Mouse (Mus musculus): ENCODE results near the gene Zic5. TPM values are rescaled to one million over a fixed set of nuclear protein-coding genes. Genes with fewer than 3 reads are reported as not detected.
"Not testable (repeated sequence)": the region's sequence is repeated elsewhere in the genome, so short reads cannot be mapped to it uniquely, and the experiment has no call there.

Gene Zic5
- polyA plus RNA-seq, 1 experiment from 2014 or later = 14.3 TPM

DNA sequence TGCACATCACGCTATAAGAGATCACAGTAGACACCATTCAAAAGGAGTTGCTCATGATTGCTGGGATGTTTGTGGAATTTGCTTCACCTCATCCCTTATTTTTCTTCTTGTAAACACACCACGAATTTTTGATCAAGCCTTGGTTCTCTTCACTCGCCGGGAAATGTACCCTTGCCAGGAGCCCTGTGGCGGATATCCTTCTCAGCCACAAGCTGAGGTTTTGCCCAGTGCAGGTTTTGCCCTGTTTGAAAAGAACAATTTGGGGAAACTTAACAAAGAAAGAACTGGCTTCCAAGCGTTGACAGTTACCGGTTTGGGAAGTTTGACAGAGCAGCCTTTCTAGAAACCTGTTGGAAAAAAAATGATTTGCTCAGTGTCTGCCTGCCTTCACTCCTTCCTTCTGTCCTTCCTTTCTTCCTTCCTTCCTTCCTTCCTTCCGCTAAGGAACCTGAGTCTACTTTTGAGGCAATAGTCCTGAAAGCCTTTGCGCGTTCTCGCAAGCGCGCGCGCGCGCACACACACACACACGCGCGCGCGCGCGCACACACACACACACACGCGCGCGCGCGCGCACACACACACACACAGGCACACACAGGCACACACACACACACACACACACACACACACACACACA, 6.1 kb upstream of the Zic5 start:
- WGBS = 10% methylated on average over 23 of the region's 31 CpGs
- peak overlapping the region; percentile 5; the same call in 1 of the 2 replicates for H3K4me3 ChIP-seq
- ATAC-seq (ENCODE audit: low FRiP score, low read depth) = no peak
- H3K9ac ChIP-seq = no peak overlapping the region
- no peaks in the 10 kb centered on the region for H3K36me3 ChIP-seq
- H3K4me2 ChIP-seq (replicated peaks) = peak overlapping the region; percentile 73; the same call in 1 of the 2 replicates
- peaks cover 34% of the 10 kb centered on the region for H3K4me1 ChIP-seq
- H3K27me3 ChIP-seq (replicated peaks) = peaks cover 84% of the 10 kb centered on the region
- H3K27ac ChIP-seq = no peak overlapping the region
- no peaks in the 10 kb centered on the region for H3K9me3 ChIP-seq

- Histone ChIP-seq H3K36me3 (no peaks in the 10 kb centered on the region), H3K4me2 (replicated peaks) (peak overlapping the region; percentile 51), H3K9me3 (no peaks in the 10 kb centered on the region), H3K4me3 (0 out of 2 replicates have a peak overlapping the region, but pooled peaks have one; percentile 5), H3K27ac (no peak overlapping the region), H3K9ac (0 out of 2 replicates have a peak overlapping the region, but pooled peaks have one; percentile 13), H3K4me1 (peaks cover 31% of the 10 kb centered on the region), H3K27me3 (replicated peaks) (peaks cover 83% of the 10 kb centered on the region)
- WGBS = 3% methylated on average over 28 of the region's 28 CpGs
- ATAC-seq (ENCODE audit: low FRiP score, low read depth) = no peak
These were observed 3.7 kb upstream of the Zic5 start for GRCm38 (mm10) chr14:122468971-122469755.

- Histone ChIP-seq H3K27ac (no peak overlapping the region), H3K9me3 (no peaks in the 10 kb centered on the region), H3K4me3 (0 out of 2 replicates have a peak overlapping the region, but pooled peaks have one; percentile 5), H3K27me3 (replicated peaks) (peaks cover 85% of the 10 kb centered on the region), H3K4me2 (replicated peaks) (peak overlapping the region; percentile 51), H3K36me3 (no peaks in the 10 kb centered on the region), H3K9ac (0 out of 2 replicates have a peak overlapping the region, but pooled peaks have one; percentile 27), H3K4me1 (peaks cover 33% of the 10 kb centered on the region)
- no peak for ATAC-seq (ENCODE audit: low FRiP score, low read depth)
- 7% methylated on average over 23 of the region's 23 CpGs for WGBS
These were observed 2.7 kb upstream of the Zic5 start for GRCm38 (mm10) chr14:122467926-122468841.

DNA sequence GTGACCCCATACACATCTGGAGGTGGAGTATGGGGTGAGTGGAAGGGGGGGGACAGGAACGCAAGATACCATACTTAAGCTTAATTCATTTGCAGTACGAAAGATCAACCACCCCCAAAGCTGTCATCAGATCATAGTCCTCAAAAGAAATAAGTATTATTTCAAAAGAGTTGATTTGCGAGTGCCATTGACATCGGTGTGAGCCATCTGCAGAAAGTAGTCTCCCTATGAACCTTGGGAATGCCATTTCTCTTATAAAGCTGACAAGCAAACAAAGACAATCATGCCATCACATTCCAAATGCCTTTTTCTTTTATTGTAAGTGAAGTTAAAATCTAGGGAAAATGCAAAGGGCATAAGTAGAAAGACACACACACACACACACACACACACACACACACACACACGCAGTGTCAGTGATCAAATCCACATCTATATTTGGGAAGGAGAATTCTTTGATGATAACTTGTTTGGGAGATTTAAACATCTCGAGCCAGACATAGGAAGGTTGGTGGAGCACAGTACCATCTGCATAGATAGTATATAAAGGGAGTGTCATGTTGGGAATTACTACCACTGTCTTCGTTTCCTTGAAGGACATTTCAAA, 1.4 kb upstream of the Zic5 start:
- no peak overlapping the region for H3K4me3 ChIP-seq
- no peak overlapping the region for H3K4me2 ChIP-seq (replicated peaks)
- 19% methylated on average over 7 of the region's 7 CpGs for WGBS

DNA sequence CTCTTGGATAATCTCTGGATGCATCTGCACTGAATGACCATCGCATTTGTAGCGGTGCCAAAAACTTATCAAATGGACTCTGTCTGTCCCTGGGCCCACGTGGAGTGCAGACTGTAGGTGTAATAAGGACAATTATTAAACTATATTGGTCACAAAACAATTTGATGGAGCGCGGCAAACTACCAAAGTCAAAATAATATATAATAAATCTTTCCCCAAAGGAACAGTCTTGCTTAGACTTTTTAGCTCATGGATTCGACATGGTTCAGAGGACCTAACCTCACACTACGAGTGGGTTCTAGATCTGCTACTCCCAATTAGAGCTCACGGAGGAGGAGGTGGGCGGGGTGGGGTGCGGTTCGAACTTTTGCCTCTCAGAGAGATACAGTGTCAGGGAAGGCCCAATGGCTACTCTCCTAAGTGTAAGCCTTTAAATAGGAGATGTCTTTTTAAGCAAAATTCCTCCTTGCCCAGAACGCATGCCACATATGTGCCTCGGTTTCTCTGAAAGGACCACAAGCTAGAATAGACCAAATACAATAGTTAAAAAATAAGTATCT, 534 bp upstream of the Zic5 start:
- 17% methylated on average over 13 of the region's 13 CpGs for WGBS

More for the DNA sequence above, 1.4 kb upstream of the Zic5 start:
- H3K9ac ChIP-seq = no peak overlapping the region
- no peaks in the 10 kb centered on the region for H3K36me3 ChIP-seq
- H3K27ac ChIP-seq = no peak overlapping the region
- peaks cover 43% of the 10 kb centered on the region for H3K4me1 ChIP-seq
- no peak for ATAC-seq (ENCODE audit: low FRiP score, low read depth)
- no peaks in the 10 kb centered on the region for H3K9me3 ChIP-seq
- H3K27me3 ChIP-seq (replicated peaks) = peaks cover 89% of the 10 kb centered on the region

GRCm38 (mm10) chr14:122464351-122464762, 1.1 kb downstream of the Zic5 start:
- under 1% methylated on average over 55 of the region's 62 CpGs for WGBS
- Histone ChIP-seq H3K9me3 (no peaks in the 10 kb centered on the region), H3K27ac (peak overlapping the region; percentile 57), H3K4me3 (peak overlapping the region; percentile 58), H3K4me2 (replicated peaks) (peak overlapping the region; percentile 81), H3K36me3 (no peaks in the 10 kb centered on the region), H3K27me3 (replicated peaks) (peaks cover 78% of the 10 kb centered on the region), H3K4me1 (peaks cover 43% of the 10 kb centered on the region), H3K9ac (peak overlapping the region; percentile 69)
- ATAC-seq (ENCODE audit: low FRiP score, low read depth) = peak; percentile 6; the same call in 1 of the 2 replicates

More for the DNA sequence above, 534 bp upstream of the Zic5 start:
- no peak for ATAC-seq (ENCODE audit: low FRiP score, low read depth)
- H3K27me3 ChIP-seq (replicated peaks) = peaks cover 84% of the 10 kb centered on the region
- peak overlapping the region; percentile 81 for H3K4me2 ChIP-seq (replicated peaks)
- peak overlapping the region; percentile 58; the same call in 1 of the 2 replicates for H3K4me3 ChIP-seq
- H3K36me3 ChIP-seq = no peaks in the 10 kb centered on the region
- H3K9me3 ChIP-seq = no peaks in the 10 kb centered on the region
- no peak overlapping the region for H3K27ac ChIP-seq
- H3K4me1 ChIP-seq = peaks cover 43% of the 10 kb centered on the region
- H3K9ac ChIP-seq = no peak overlapping the region

DNA sequence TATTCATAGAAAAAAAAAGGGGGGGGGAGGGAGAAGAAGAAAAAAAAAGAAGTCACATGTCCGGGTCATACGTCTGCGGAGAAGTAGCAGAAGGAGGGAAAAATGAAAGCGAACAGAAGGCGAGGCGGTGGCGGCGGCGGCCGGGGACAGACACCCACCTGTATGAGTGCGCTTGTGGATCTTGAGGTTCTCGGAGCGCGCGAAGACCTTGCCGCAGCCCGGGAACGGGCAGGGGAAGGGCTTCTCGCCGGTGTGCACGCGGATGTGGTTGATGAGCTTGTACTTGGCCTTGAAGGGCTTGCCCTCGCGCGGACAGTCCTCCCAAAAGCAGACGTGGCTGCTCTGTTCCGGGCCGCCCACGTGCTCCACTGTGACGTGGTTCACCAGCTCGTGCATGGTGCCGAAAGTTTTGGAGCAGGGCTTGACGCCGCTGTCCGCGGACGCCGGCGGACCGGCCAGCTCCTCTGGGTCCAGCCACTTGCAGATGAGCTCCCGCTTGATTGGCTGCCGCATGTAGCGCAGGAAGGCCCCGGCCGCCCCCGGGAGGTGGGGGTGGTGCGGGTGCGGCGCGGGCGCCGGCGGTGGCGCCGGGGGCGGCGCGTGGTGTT, 1.6 kb downstream of the Zic5 start:
- Histone ChIP-seq H3K4me1 (peaks cover 41% of the 10 kb centered on the region), H3K4me3 (peak overlapping the region; percentile 58), H3K27me3 (replicated peaks) (peaks cover 74% of the 10 kb centered on the region), H3K9ac (peak overlapping the region; percentile 69), H3K4me2 (replicated peaks) (peak overlapping the region; percentile 81)
- H3K27ac ChIP-seq, H3K36me3 ChIP-seq, H3K9me3 ChIP-seq: not testable (repeated sequence)
- ATAC-seq (ENCODE audit: low FRiP score, low read depth) = peak; percentile 8; the same call in 1 of the 2 replicates
- WGBS = under 1% methylated on average over 58 of the region's 58 CpGs

GRCm38 (mm10) chr14:122463080-122463691, 2.3 kb downstream of the Zic5 start:
- H3K27me3 ChIP-seq (replicated peaks) = peaks cover 68% of the 10 kb centered on the region
- under 1% methylated on average over 40 of the region's 40 CpGs for WGBS
- peak overlapping the region; percentile 69 for H3K9ac ChIP-seq

DNA sequence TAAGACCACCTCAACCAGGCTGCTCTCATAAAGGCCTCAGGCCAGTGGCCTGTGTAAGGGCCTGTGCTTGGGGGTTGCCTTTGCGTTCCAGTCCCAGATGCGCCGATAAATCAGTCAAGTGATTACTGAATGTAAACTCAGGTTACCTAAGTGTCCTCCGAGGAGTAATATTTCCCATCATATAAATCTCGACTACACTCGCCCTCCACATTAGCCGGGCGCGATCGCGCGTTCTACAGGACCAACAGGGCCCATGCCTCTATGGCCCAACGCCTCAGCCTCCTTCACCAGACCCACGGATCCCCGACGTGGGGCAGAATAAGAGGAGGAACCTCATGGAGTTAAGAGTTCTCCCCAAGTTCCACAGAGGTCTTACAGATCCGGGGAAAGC, 2.8 kb downstream of the Zic5 start:
- Histone ChIP-seq H3K27ac (no peak overlapping the region), H3K4me3 (peak overlapping the region; percentile 58), H3K36me3 (no peaks in the 10 kb centered on the region), H3K9me3 (no peaks in the 10 kb centered on the region), H3K4me1 (peaks cover 36% of the 10 kb centered on the region), H3K9ac (peak overlapping the region; percentile 69), H3K27me3 (replicated peaks) (peaks cover 63% of the 10 kb centered on the region), H3K4me2 (replicated peaks) (peak overlapping the region; percentile 81)
- 3% methylated on average over 17 of the region's 17 CpGs for WGBS
- no peak for ATAC-seq (ENCODE audit: low FRiP score, low read depth)

More at GRCm38 (mm10) chr14:122463080-122463691, 2.3 kb downstream of the Zic5 start:
- Histone ChIP-seq H3K4me1 (peaks cover 36% of the 10 kb centered on the region), H3K27ac (0 out of 2 replicates have a peak overlapping the region, but pooled peaks have one; percentile 37), H3K9me3 (no peaks in the 10 kb centered on the region), H3K36me3 (no peaks in the 10 kb centered on the region), H3K4me2 (replicated peaks) (peak overlapping the region; percentile 81), H3K4me3 (peak overlapping the region; percentile 58)
- ATAC-seq (ENCODE audit: low FRiP score, low read depth) = no peak

DNA sequence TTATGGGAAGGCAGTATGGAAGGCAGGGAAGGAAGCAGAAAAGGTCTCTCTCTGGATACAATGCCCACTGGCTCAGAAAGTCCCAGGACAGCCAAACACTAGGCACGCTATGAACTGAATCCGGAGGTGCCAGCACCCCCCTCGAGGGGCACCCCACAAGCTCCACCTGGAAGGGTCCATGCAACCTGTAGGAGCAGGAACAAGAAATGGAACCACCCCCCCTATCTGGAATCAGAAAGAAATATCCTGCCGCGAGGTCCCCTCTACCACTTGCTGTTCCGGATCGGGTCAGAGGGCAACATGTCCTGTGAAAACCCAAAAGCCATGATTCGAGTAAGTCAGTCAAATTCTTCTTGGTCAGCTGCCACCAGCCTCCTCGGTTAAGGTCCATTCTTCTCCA, 3.5 kb downstream of the Zic5 start:
- Histone ChIP-seq H3K4me1 (peaks cover 36% of the 10 kb centered on the region), H3K27ac (no peak overlapping the region), H3K9ac (peak overlapping the region; percentile 69), H3K27me3 (replicated peaks) (peaks cover 57% of the 10 kb centered on the region), H3K9me3 (no peaks in the 10 kb centered on the region), H3K4me2 (replicated peaks) (peak overlapping the region; percentile 81), H3K4me3 (peak overlapping the region; percentile 58), H3K36me3 (no peaks in the 10 kb centered on the region)
- no peak for ATAC-seq (ENCODE audit: low FRiP score, low read depth)
- WGBS = 8% methylated on average over 9 of the region's 9 CpGs
